Mouse (Mus musculus) urinary bladder, postnatal 10 days (tissue): Measurements from ENCODE around the gene Atp11c.

Experiments
- DNase-seq: peaks from one replicate; pipeline ENCODE4 v3.0.0; 2022; ENCODE audit warnings: low spot score

The Atp11c gene

GRCm38 (mm10) chrX:60592598-60592997 is at the start of gene Atp11c:
Gene Atp11c (minus strand): TSS chrX:60592698.
- no peak for DNase-seq

GRCm38 (mm10) chrX:60609202-60609601 is 16.7 kb upstream of the Atp11c start:
- DNase-seq, result no peak

GRCm38 (mm10) chrX:60570539-60570938 is 22.0 kb downstream of the Atp11c start:
- no peak for DNase-seq

GRCm38 (mm10) chrX:60569047-60569446 is 23.5 kb downstream of the Atp11c start:
- DNase-seq, result no peak

- DNase-seq, result no peak
Observed at GRCm38 (mm10) chrX:60555242-60555641, 37.3 kb downstream of the Atp11c start.

- DNase-seq, result no peak
Observed at GRCm38 (mm10) chrX:60547444-60548304, 44.8 kb downstream of the Atp11c start.

GRCm38 (mm10) chrX:60547098-60547443 is 45.4 kb downstream of the Atp11c start:
- DNase-seq, result no peak

- DNase-seq, result no peak
Observed at GRCm38 (mm10) chrX:60545906-60546305, 46.6 kb downstream of the Atp11c start.

GRCm38 (mm10) chrX:60545444-60545843 is 47.1 kb downstream of the Atp11c start:
- no peak for DNase-seq

GRCm38 (mm10) chrX:60544098-60544497 is 48.4 kb downstream of the Atp11c start:
- DNase-seq, result no peak

- DNase-seq, result no peak
Observed at GRCm38 (mm10) chrX:60542901-60543300, 49.6 kb downstream of the Atp11c start.

- no peak for DNase-seq
Observed at GRCm38 (mm10) chrX:60539149-60539548, 53.3 kb downstream of the Atp11c start, which contains the start of gene Gm7073. Gene Gm7073 (minus strand): TSS chrX:60539249.

GRCm38 (mm10) chrX:60503995-60504394 is 88.5 kb downstream of the Atp11c start:
- DNase-seq, result no peak

- no peak for DNase-seq
Observed at GRCm38 (mm10) chrX:60497750-60498149, 94.7 kb downstream of the Atp11c start.

GRCm38 (mm10) chrX:60495308-60495707 is 97.2 kb downstream of the Atp11c start:
- no peak for DNase-seq

- DNase-seq, result no peak
Observed at GRCm38 (mm10) chrX:60463786-60464185, 128.7 kb downstream of the Atp11c start.

- no peak for DNase-seq
Observed at GRCm38 (mm10) chrX:60414563-60415111, 177.9 kb downstream of the Atp11c start.

GRCm38 (mm10) chrX:60405681-60406080 is 186.8 kb downstream of the Atp11c start:
- DNase-seq, result no peak

GRCm38 (mm10) chrX:60404668-60405044 is 187.8 kb downstream of the Atp11c start:
- peak; percentile 36 for DNase-seq

GRCm38 (mm10) chrX:60403764-60404667 is 188.5 kb downstream of the Atp11c start:
- DNase-seq, result peak; percentile 10

GRCm38 (mm10) chrX:60403062-60403763 is 189.3 kb downstream of the Atp11c start:
- DNase-seq, result no peak

- no peak for DNase-seq
Observed at GRCm38 (mm10) chrX:60394292-60394691, 198.2 kb downstream of the Atp11c start.
